Comparison of ENCODE assay signal across 10 mouse cellular contexts in the genomic region with DNA sequence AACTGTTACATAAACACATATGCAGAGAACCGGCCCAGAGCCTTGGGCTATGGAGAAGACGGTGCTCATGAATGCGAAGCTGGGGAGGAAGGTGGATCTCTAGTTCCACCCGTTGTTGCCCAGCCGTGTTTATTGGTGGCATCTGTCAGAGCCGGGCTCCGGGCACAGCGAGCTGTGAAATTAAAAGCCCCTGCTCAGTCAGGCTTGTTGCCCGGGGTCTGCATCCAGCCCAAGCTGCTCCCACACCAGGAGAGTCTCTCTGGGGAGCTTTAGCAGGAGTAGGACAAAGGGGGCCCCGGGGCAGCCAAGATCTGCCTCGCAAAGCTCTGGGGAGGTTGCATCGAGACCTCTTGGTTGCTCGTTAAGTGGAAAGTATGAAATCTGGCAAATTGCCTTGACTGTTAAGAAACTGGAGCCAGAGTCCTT. TPM values are rescaled to one million over a fixed set of nuclear protein-coding genes. Genes with fewer than 3 reads are reported as not detected.
DNase-seq lines count a peak whose midpoint lies in the region; ATAC-seq lines count a peak whose summit lies in the region.
"Had no signal": no experiment of that assay in that cellular context is flagged by ENCODE, and none has a peak within 500 bp of the region (broad histone marks: within the 10 kb centered on the region; RNA-seq: fewer than 3 reads in every experiment).

No protein-coding gene starts in this region.

- peaks cover 7% of the 10 kb centered on the region; the same call in 1 of the 2 replicates for H3K4me1 ChIP-seq in midbrain, embryonic 11.5 days (ENCODE audit: control insufficient read depth, insufficient read depth, low read length)
- H3K4me1 ChIP-seq in midbrain, embryonic 10.5 days = peaks cover 25% of the 10 kb centered on the region
- peaks cover 23% of the 10 kb centered on the region for H3K4me1 ChIP-seq in limb, embryonic 13.5 days

- no peak overlapping the region for H3K27ac ChIP-seq in midbrain, embryonic 11.5 days (ENCODE audit: low read depth, low read length)
- H3K27ac ChIP-seq in midbrain, embryonic 10.5 days (replicated peaks) = no peak overlapping the region; the same call in 1 of the 2 replicates
- H3K27ac ChIP-seq in limb, embryonic 13.5 days = no peak overlapping the region
- H3K27ac ChIP-seq: embryonic facial prominence, embryonic 12.5 days had no signal

- DNase-seq in adrenal gland, postnatal 10 days = peak; percentile 71
- DNase-seq in adrenal gland, adult 18-20 months (ENCODE audit: low spot score in 2 of 2) = no peak
- DNase-seq in midbrain, embryonic 11.5 days (ENCODE audit: low spot score, missing footprints) = no peak
- no peak for DNase-seq in midbrain, embryonic 10.5 days (ENCODE audit: low spot score)
- no peak for DNase-seq in thymus, postnatal 25 days
- no peak for DNase-seq in right cerebral cortex, adult 2 months (ENCODE audit: low spot score in 2 of 2)

- no peak for ATAC-seq in midbrain, embryonic 11.5 days (ENCODE audit: low FRiP score)
- no peak for ATAC-seq in limb, embryonic 13.5 days (ENCODE audit: low FRiP score, low read depth)
- no peak for ATAC-seq in activated CD4-positive, CD25-positive, alpha-beta regulatory T cell, adult 4 months

- 74% methylated on average over 13 of the region's 13 CpGs for WGBS in midbrain, embryonic 11.5 days
- 82% methylated on average over 13 of the region's 13 CpGs for WGBS in midbrain, embryonic 10.5 days
- 30% methylated on average over 13 of the region's 13 CpGs for WGBS in limb, embryonic 13.5 days

- no peak overlapping the region for H3K4me3 ChIP-seq in midbrain, embryonic 11.5 days (ENCODE audit: low read depth, low read length)
- H3K4me3 ChIP-seq in midbrain, embryonic 10.5 days = no peak overlapping the region
- H3K4me3 ChIP-seq in limb, embryonic 13.5 days = no peak overlapping the region
- H3K4me3 ChIP-seq: embryonic facial prominence, embryonic 12.5 days; liver, embryonic 15.5 days had no signal

- no peak overlapping the region for H3K4me2 ChIP-seq in midbrain, embryonic 11.5 days
- H3K4me2 ChIP-seq in limb, embryonic 13.5 days (replicated peaks) = peak overlapping the region; percentile 40
- H3K4me2 ChIP-seq: embryonic facial prominence, embryonic 12.5 days; liver, embryonic 15.5 days had no signal

- no peaks in the 10 kb centered on the region for H3K36me3 ChIP-seq in midbrain, embryonic 11.5 days (ENCODE audit: control insufficient read depth, insufficient read depth, low read length)
- no peaks in the 10 kb centered on the region for H3K36me3 ChIP-seq in midbrain, embryonic 10.5 days
- H3K36me3 ChIP-seq in limb, embryonic 13.5 days = peaks cover 8% of the 10 kb centered on the region
- H3K36me3 ChIP-seq: embryonic facial prominence, embryonic 12.5 days had no signal

- no peaks in the 10 kb centered on the region for H3K9me3 ChIP-seq in midbrain, embryonic 11.5 days (ENCODE audit: control insufficient read depth, low read length)
- H3K9me3 ChIP-seq in midbrain, embryonic 10.5 days (replicated peaks) = no peaks in the 10 kb centered on the region
- H3K9me3 ChIP-seq in limb, embryonic 13.5 days = no peaks in the 10 kb centered on the region
- H3K9me3 ChIP-seq: embryonic facial prominence, embryonic 12.5 days; liver, embryonic 15.5 days had no signal

- H3K27me3 ChIP-seq in midbrain, embryonic 11.5 days (ENCODE audit: control insufficient read depth, insufficient read depth, low read length) = no peaks in the 10 kb centered on the region
- H3K27me3 ChIP-seq in midbrain, embryonic 10.5 days (ENCODE audit: low read depth, poor library complexity, severe bottlenecking) = no peaks in the 10 kb centered on the region
- no peaks in the 10 kb centered on the region for H3K27me3 ChIP-seq in limb, embryonic 13.5 days
- H3K27me3 ChIP-seq: embryonic facial prominence, embryonic 12.5 days; liver, embryonic 15.5 days had no signal

- 0 out of 2 replicates have a peak overlapping the region, but pooled peaks have one; percentile 20 for H3K9ac ChIP-seq in midbrain, embryonic 11.5 days (ENCODE audit: low read length)
- H3K9ac ChIP-seq in limb, embryonic 13.5 days = peak overlapping the region; percentile 48; the same call in 1 of the 2 replicates
- H3K9ac ChIP-seq: embryonic facial prominence, embryonic 12.5 days; liver, embryonic 15.5 days had no signal

RNA-seq across cellular contexts. Expression of a gene that starts 22.2 kb away (rescaled TPM):
- total RNA-seq in adrenal gland, postnatal 10 days (2021) = 1 to 10 TPM; 1.6 to 1.8 TPM
- 1 to 10 TPM in 1 of 2 experiments, under 1 TPM in 1; 0.66 to 1.2 TPM for total RNA-seq in adrenal gland, adult 18-20 months (2021)
- polyA plus RNA-seq in midbrain, embryonic 11.5 days (2014; fragmentation: Nextera tagmentation; extraction: Ambion mirVana) = 1.6 TPM in 2 replicates
- polyA plus RNA-seq in midbrain, embryonic 10.5 days (2016; fragmentation: Nextera tagmentation; extraction: Ambion mirVana) = 1.4 and 1.9 TPM in 2 replicates
- 3.7 and 4.6 TPM in 2 replicates for polyA plus RNA-seq in limb, embryonic 13.5 days (2015; fragmentation: Nextera tagmentation; extraction: Ambion mirVana)
- polyA plus RNA-seq in activated CD4-positive, CD25-positive, alpha-beta regulatory T cell, adult 4 months (2017; shearing (Covaris generic)) = 10 to 100 TPM; 54.3 to 75.1 TPM

RNA-seq across cellular contexts. Expression of a gene that starts 31.7 kb away (rescaled TPM):
- 10 to 100 TPM; 19.5 to 27.4 TPM for total RNA-seq in adrenal gland, postnatal 10 days (2021)
- total RNA-seq in adrenal gland, adult 18-20 months (2021) = 10 to 100 TPM; 19.1 to 25.8 TPM
- polyA plus RNA-seq in midbrain, embryonic 11.5 days (2014; fragmentation: Nextera tagmentation; extraction: Ambion mirVana) = 9.8 and 10.0 TPM in 2 replicates
- polyA plus RNA-seq in midbrain, embryonic 10.5 days (2016; fragmentation: Nextera tagmentation; extraction: Ambion mirVana) = 7.4 and 7.9 TPM in 2 replicates
- polyA plus RNA-seq in limb, embryonic 13.5 days (2015; fragmentation: Nextera tagmentation; extraction: Ambion mirVana) = 11.1 and 12.0 TPM in 2 replicates
- polyA plus RNA-seq in activated CD4-positive, CD25-positive, alpha-beta regulatory T cell, adult 4 months (2017; shearing (Covaris generic)) = 10 to 100 TPM; 12.5 to 12.9 TPM

RNA-seq across cellular contexts. Expression of a gene that starts 42.1 kb away (rescaled TPM):
- 10 to 100 TPM; 18.5 to 22.8 TPM for total RNA-seq in adrenal gland, postnatal 10 days (2021)
- 10 to 100 TPM; 22.2 to 68.8 TPM for total RNA-seq in adrenal gland, adult 18-20 months (2021)
- 7.6 and 7.9 TPM in 2 replicates for polyA plus RNA-seq in midbrain, embryonic 11.5 days (2014; fragmentation: Nextera tagmentation; extraction: Ambion mirVana)
- 10.3 and 10.4 TPM in 2 replicates for polyA plus RNA-seq in midbrain, embryonic 10.5 days (2016; fragmentation: Nextera tagmentation; extraction: Ambion mirVana)
- polyA plus RNA-seq in limb, embryonic 13.5 days (2015; fragmentation: Nextera tagmentation; extraction: Ambion mirVana) = 16.7 and 19.1 TPM in 2 replicates
- polyA plus RNA-seq in activated CD4-positive, CD25-positive, alpha-beta regulatory T cell, adult 4 months (2017; shearing (Covaris generic)) = 1 to 10 TPM; 2.2 to 2.3 TPM

RNA-seq across cellular contexts. Expression of a gene that starts 58.9 kb away (rescaled TPM):
- 10 to 100 TPM; 29.0 to 29.4 TPM for total RNA-seq in adrenal gland, postnatal 10 days (2021)
- 10 to 100 TPM; 20.7 to 21.1 TPM for total RNA-seq in adrenal gland, adult 18-20 months (2021)
- 59.6 and 60.7 TPM in 2 replicates for polyA plus RNA-seq in midbrain, embryonic 11.5 days (2014; fragmentation: Nextera tagmentation; extraction: Ambion mirVana)
- 75.7 and 78.5 TPM in 2 replicates for polyA plus RNA-seq in midbrain, embryonic 10.5 days (2016; fragmentation: Nextera tagmentation; extraction: Ambion mirVana)
- 99.6 and 104 TPM in 2 replicates for polyA plus RNA-seq in limb, embryonic 13.5 days (2015; fragmentation: Nextera tagmentation; extraction: Ambion mirVana)
- 10 to 100 TPM; 31.6 to 42.2 TPM for polyA plus RNA-seq in activated CD4-positive, CD25-positive, alpha-beta regulatory T cell, adult 4 months (2017; shearing (Covaris generic))
